Mouse (Mus musculus) heart, adult 18-20 months (tissue): ENCODE results near the gene Zbtb9. TPM values are rescaled to one million over a fixed set of nuclear protein-coding genes. Genes with fewer than 3 reads are reported as not detected.
A peak's percentile ranks its signal among the peaks of the same experiment; 100 is the strongest.

ENCODE experiments used
- DNase-seq, 2 experiments: peaks; one replicate each; pipeline ENCODE4 v3.0.0; 2021 to 2022; ENCODE audit warnings: mixed read lengths in 1 of 2
- microRNA-seq, 2 experiments: library from miRNA; unstranded; fragments of <30 nt; microRNA quantifications; one replicate each; pipeline ENCODE4 v1.2.0; 2022
- total RNA-seq, 2 experiments: library from RNA; stranded (reverse); gene quantifications; 2 replicates each; pipeline ENCODE4 v1.2.3; 2021

Gene Zbtb9
- total RNA-seq, 2 experiments from 2014 or later = 2.6 to 3.7 TPM

DNA sequence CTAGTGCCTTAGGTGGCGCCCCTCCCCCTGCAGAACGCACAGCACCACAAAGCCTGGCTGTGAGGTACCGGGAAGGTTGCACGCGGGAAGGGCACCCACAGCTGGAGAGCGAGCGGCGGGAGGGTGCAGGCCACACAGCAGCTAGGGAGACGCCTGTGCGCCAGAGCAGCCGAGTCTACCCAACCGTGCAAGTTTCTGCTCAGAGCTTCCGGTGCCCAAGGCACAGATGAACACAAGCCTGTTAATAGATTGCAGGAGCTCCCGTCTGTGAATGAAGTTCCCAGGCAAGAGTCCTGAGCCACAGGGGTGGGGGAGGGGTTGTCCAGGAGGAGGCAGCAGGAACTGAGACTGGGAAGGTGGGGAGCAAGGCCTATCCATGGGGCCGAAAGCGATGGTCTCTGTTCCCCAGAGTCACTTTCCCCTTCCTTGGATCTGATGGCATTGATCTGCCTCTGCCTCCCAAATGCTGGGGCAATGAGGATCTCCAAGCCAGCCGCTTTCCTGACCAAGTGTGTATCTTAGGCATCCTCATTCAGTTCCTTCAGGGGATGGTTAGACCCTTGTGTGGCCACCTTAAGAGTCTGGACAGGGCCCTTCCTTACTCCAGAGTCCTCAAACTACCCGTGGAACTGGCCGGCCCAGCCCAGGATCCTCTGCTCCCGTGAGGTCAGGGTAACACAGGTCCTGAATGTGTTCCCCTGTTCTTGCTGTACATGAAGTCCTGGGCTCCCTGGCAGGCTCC is 67.5 kb downstream of the Zbtb9 start:
- no peak for DNase-seq

DNA sequence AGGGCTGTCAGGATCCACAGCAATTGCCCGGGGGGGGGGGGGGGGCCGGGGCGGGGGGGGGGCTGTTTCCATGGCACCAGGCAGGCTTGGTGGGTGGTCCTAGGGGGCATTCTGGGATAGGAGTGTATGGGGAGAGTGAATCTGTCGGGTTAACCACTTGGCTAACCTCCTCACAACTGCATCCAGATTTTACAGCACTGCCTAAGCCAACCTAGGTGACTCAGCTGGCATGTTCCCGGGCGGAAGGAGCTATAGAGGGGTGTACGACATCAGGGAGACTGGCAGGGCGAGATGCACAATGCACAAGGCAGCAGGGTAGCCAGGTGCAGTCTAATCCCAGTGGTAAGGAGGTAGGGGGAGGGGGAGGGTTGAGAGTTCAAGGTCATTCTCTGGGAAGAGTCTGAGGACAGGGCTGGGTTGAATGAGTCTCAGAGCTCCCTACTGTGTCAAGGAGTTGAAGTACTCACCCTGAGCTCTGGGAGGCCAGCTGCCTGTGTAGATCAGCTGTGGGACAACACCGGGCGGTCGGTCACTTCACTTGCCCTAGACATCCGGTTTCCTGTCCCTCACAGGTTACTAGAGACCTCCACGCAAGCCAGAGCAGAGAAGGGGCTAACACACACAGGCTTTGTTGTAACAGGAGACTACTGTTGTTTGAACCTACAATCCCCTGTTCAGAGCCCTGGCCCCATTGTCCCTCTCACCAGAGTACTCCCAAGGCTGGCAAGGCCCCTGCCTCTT is 68.2 kb downstream of the Zbtb9 start:
- DNase-seq = no peak

DNA sequence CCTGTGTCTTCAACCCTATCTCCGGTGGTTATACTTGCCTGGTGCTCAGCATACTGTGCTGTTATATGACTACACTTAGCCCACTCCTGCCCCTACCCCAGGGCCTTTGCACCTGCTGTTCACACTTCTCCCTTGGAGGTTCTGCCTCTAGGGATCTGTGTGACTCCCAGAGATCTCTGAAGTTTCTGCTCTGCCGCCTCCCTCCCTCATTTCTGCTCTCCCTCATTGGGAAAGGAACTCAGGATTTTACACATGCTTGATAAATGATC is 68.8 kb downstream of the Zbtb9 start:
- no peak for DNase-seq

DNA sequence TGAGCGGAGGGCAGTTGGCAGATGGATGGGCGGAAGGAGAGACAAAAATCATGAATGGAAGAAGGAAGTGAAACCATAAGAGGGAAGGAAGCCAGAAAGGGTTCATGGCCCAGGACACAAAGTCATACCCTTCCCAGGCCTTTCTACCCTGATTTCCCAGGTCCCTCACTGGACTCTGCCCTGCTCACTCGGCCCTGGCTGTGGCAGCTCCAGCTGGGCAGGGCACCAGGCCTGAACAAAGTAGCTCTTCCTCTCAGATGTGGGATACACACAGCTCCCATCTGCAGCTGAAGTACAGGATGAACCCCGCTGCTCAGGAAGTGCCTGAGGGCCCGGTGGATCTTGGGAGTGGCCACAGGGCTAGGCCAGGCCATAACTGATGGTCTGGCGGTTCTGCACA is 69.9 kb downstream of the Zbtb9 start:
- peak in 1 of 2 experiments; percentile 55 for DNase-seq

DNA sequence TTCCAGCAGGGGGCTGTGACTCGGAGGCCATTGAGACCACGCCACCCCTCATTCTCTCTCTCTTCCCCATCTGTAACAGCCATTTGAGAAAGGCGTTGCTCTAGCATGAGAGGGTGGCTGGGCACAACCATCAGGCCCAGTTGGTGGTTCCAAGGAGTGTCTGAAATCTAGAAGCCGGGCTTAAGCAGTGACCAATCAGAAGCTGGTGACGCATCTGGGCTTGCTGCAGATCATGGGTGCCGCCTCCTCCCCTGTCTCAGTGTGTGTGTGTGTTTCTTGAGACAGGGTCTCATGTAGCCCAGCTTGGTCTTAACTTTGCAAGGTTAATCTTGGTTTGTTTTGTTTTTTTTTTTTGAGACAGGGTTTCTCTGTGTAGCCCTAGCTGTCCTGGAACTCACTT is 72.2 kb downstream of the Zbtb9 start:
- no peak for DNase-seq

DNA sequence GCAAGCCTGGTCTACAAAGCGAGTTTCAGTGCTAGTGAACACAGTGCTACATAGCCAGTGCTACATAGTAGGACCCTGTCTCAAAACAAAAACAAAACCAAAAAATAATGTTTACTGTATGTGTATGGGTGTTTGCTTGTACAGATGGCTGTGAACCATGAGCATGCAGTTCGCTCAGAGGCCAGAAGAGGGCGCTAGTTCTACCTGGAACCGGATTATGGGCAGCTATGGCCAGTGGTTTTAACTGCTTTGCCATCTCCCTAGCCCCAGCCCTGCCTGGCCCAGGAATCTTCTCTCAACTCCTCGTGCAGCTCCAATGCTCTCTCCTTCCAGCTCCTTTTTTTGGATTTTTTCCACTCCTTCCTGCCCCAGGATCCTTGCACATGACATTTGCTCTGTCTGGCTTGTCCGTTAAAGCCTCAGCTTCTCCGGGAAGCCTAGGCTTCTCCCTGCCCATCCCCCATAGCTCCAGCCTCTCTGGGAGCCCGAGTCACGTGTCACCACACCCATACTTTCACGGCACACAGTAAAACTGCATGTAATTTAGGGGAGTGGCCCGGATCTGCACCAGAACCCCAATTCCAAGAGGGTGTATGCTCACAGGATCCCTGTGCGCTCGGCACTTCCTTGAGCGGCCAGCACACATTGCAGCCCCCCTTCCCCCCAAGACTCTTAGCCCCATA is 74.9 kb downstream of the Zbtb9 start:
- DNase-seq = no peak

DNA sequence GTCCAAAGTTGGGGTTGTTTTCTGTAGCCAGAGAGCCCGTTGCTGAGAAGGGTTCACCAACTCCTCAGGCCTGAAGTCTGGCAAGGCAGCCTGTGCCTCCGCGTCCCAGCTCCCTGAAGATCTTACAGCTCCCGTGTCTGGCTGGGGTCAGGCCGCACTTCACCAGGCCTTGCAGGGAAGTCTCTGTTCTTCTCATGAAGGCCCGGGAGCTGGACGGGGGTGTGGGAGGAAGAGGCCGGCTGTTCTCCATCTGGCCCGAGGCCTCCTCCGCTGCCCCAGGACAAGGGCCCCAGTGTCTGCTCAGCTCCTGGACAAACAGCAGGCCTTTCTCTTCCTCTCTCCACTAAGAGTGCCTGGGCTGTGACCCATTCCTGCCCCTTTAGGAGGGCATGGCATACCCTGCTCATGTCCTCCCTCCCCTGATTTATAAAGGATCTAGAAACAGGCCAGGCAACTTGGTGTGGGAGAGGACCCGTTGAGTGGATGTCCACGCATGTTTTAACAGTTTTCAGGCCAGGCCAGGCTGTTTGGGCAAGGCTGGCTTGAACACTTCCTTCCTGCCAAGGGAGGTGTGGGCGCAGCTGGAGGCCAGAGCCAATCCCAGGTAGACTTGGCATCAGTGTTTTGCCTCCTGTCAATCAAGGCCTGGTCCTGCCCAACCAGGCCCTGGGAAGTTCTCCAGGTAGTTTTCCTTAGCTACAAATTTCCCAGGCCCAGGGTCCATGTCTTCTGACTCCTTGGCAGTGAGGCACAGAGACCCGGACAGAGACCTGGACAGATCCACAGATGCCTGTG is 75.7 kb downstream of the Zbtb9 start:
- DNase-seq = peak in 1 of 2 experiments; percentile 44

DNA sequence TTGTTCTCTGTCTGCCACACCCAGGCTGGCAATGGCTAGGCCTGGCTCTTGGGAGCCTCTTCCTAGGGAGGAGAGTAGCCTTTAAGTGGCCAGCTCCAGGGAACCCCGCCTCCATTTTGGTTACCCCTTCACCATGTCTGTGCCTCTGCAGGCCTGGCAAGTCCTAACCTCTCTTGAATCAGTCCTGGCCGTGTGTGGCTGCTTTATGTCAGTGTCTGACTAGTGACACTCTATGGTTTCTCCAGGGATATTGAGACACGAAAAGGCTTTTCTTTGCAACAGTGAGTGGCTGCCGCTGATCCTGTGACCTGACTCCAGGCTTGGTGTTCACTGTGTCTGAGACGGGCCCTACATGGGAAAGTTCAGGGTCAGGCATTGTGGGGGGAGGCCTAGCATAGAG is 77.9 kb downstream of the Zbtb9 start:
- no peak for DNase-seq

DNA sequence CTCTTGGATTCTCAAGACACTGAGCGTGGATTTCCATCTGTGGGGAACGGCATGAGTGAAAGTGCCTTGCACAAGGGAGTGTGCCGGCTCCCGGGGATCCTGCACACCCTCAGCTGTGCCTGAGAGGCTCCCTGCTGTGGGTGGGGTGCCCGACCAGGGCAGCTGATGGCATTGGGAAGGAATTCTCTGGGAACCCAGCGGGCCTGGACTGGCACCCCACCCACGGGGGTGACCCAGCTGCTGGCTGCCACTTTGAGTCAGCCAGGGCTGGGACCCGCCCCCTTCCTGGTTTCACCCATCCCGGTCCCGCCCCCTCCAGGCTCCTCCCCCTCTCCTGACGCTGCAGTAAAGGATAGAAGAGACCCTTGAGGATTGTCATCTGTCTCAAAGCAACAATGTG is 78.5 kb downstream of the Zbtb9 start:
- DNase-seq = peak; percentile 62 to 68

DNA sequence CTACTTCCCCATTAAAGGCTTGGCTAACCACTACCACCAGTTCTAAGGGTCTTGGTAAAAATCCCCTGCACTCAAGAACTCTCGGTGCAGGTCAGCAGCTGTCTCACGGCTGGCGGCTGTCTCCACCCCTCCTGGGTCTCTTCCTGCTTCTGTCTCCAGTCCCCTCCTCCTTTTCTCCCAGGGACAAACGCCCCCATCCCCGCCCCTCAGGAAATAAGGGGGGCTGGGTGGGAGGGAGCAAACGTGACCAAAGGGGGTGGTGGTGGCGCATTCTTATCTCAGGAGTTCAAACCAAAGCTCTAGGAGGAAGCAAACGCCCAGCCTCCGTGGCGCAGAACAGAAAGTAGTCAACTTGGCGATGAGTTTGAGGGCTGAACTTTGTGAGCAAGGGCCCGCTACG is 83.2 kb downstream of the Zbtb9 start:
- DNase-seq = peak; percentile 80 to 90

DNA sequence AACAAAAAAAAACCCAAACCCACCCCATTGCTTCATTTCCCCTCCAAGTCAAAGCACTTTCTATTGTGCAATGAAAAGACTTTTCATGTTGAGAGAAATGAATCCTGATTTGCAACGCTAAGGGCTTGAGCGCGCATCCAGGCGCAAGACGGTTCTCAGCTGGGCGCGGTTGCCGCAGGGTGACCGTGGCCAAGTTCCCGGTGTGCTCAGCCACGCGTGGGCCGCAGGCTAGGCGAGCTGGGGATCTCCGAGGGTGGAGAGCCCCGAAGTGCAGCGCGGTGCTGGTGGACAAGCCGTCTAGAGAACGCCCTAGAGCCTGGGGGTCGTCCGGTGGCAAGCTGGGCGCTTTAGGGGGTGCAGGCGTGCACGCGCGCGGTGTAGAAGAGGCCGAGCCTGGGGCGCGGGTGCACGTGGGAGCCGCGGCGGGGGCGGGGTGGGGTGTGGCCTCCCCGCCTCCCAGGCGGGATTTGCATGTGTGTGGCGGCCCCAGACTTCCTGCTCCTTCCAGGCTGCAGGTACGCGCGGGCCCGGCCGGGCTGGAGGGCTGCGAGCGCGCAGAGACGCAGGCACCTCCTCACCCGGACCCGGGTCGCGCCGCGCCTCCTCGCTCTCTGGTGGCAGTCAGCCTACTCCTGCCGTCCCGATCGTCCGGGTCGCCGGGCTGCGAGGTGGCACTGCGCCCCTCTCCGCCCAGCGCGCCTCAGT is 84.0 kb downstream of the Zbtb9 start, which contains the start of gene Itpr3:
TSS of gene Itpr3 (plus strand) at position 493 of the 705 bp plus-strand sequence.
- DNase-seq = peak; percentile 82 to 88

DNA sequence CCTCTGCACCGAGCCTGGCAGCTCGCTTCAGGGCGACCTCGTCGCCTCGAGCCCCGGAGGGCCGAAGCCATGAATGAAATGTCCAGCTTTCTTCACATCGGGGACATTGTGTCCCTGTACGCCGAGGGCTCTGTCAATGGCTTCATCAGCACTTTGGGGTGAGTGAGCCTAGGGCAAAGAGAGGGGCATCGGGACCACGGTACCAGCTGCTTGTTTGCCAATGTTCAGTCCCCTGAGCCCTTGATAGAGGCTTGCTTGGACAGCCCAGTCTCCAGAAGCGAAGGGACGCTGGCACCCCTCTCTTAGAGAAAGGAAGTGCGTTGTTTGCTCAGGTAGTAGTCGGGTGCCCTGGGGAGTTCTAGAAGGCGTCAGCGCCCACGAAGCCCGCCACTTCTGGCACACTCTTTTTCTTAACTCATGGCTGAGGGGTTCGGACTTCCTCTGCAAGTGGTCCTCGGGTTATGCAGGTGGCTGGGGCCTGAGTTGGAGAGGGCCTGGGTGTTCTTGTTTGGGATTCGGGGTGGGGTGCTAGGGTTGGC is 84.6 kb downstream of the Zbtb9 start:
- no peak for DNase-seq

Small RNAs within 50 kb of the gene (microRNA-seq; reads per million reads assigned to microRNA genes)
- gene Mir3083 = 0.76 to 1.1 reads per million in 2 experiments
- gene Mir6968 = 0.76 to 3.0 reads per million in 2 experiments

Other genes with a start within 250 kb of the Zbtb9 start
- 10 to 100 TPM; 28.5 to 30.0 TPM for gene Bnip1, start 192.1 kb upstream of the Zbtb9 start, total RNA-seq
- gene Nkx2-5, start 128.2 kb upstream of the Zbtb9 start, total RNA-seq = 10 to 100 TPM; 75.6 to 79.8 TPM
- gene Kifc5b, start 56.1 kb upstream of the Zbtb9 start, total RNA-seq = 1 to 10 TPM in 1 of 2 experiments, under 1 TPM in 1; 0.37 to 1.1 TPM
- 10 to 100 TPM; 15.3 to 16.5 TPM for gene Phf1, start 40.1 kb upstream of the Zbtb9 start, total RNA-seq
- gene Cuta, start 33.6 kb upstream of the Zbtb9 start, total RNA-seq = 100 to 1,000 TPM in 1 of 2 experiments, 10 to 100 TPM in 1; 93.2 to 100 TPM
- gene Syngap1, start 31.9 kb upstream of the Zbtb9 start, total RNA-seq = 1 to 10 TPM; 3.6 to 5.5 TPM
- 10 to 100 TPM; 14.9 to 16.4 TPM for gene Bak1, start 55.8 kb downstream of the Zbtb9 start, total RNA-seq
- 1 to 10 TPM; 4.1 to 5.8 TPM for gene Itpr3, start 84.1 kb downstream of the Zbtb9 start, total RNA-seq
- gene Uqcc2, start 160.7 kb downstream of the Zbtb9 start, total RNA-seq = 100 to 1,000 TPM; 307 to 322 TPM
- 1 to 10 TPM; 4.3 to 8.0 TPM for gene Ip6k3, start 194.6 kb downstream of the Zbtb9 start, total RNA-seq
- gene Lemd2, start 231.3 kb downstream of the Zbtb9 start, total RNA-seq = 10 to 100 TPM; 28.0 to 30.5 TPM